Mouse (Mus musculus) embryonic facial prominence, embryonic 14.5 days (tissue): ENCODE measurements around the gene Fscn1. TPM values are rescaled to one million over a fixed set of nuclear protein-coding genes. Genes with fewer than 3 reads are reported as not detected.

Experiments used
- ATAC-seq: fragments of 200-750 bp; cut with Nextera tagmentation; 2 replicates; pipeline ENCODE4 v1.8.0; 2017; ENCODE audit warnings: low read depth, moderate number of reproducible peaks, moderate TSS enrichment
- DNase-seq: peaks from one replicate; pipeline ENCODE4 v3.0.0-alpha.2; 2015; ENCODE audit warnings: low spot score
- H3K27ac ChIP-seq: fragments of 300-500 bp; sonication (generic); replicated peaks from 2 replicates; pipeline ENCODE4 v1.5.1; 2014; ENCODE audit warnings: low read depth, mild to moderate bottlenecking, low read length, moderate library complexity
- H3K27me3 ChIP-seq: fragments of 300-500 bp; sonication (generic); replicated peaks from 2 replicates; pipeline ENCODE4 v1.6.1; 2014; ENCODE audit warnings: low read length; ENCODE audit not compliant: control insufficient read depth, insufficient read depth
- H3K36me3 ChIP-seq: fragments of 300-500 bp; sonication (generic); 2 replicates; pipeline ENCODE4 v1.6.1; 2014; ENCODE audit warnings: low read length, mixed read lengths; ENCODE audit not compliant: control insufficient read depth, insufficient read depth
- H3K4me1 ChIP-seq: fragments of 300-500 bp; sonication (generic); 2 replicates; pipeline ENCODE4 v1.6.1; 2014; ENCODE audit warnings: antibody characterized with exemption, low read length; ENCODE audit not compliant: control insufficient read depth, insufficient read depth
- H3K4me2 ChIP-seq: fragments of 300-500 bp; sonication (generic); 2 replicates; pipeline ENCODE4 v1.6.1; 2014; ENCODE audit warnings: low read depth, mild to moderate bottlenecking, low read length, moderate library complexity, mixed read lengths
- H3K4me3 ChIP-seq: fragments of 300-500 bp; sonication (generic); 2 replicates; pipeline ENCODE4 v1.5.1; 2014; ENCODE audit warnings: low read depth, mild to moderate bottlenecking, low read length
- H3K9ac ChIP-seq: fragments of 300-500 bp; sonication (generic); 2 replicates; pipeline ENCODE4 v1.6.1; 2014; ENCODE audit warnings: low read depth, mild to moderate bottlenecking, low read length, moderate library complexity, mixed read lengths
- H3K9me3 ChIP-seq: fragments of 300-500 bp; sonication (generic); 2 replicates; pipeline ENCODE4 v1.6.1; 2016; ENCODE audit warnings: low read length; ENCODE audit not compliant: control insufficient read depth
- WGBS: fragments of 180-500 bp; shearing (Covaris S2); extraction: QIAGEN DNeasy Blood & Tissue Kit; methylation state at CpG from one replicate; pipeline ENCODE4 v1.1.7; 2014; 5-methylcytosine and 5-hydroxymethylcytosine counted together
- polyA plus RNA-seq: library from polyadenylated mRNA; unstranded; fragments of >200 nt; fragmentation: Nextera tagmentation; extraction: Ambion mirVana; gene quantifications from 2 replicates; pipeline ENCODE4 v1.2.1, GENCODE M21; 2014

Gene Fscn1
- polyA plus RNA-seq: 338 and 413 TPM in 2 replicates

- Histone ChIP-seq H3K36me3 (0 out of 2 replicates have a peak, but pooled peaks cover 3% of the 10 kb centered on the region), H3K4me2 (peak within 1 kb of the TSS; percentile 92), H3K27me3 (no peaks in the 10 kb centered on the region), H3K27ac (peak within 1 kb of the TSS; percentile 99), H3K4me3 (peak within 1 kb of the TSS; percentile 99), H3K9me3 (no peaks in the 10 kb centered on the region), H3K4me1 (peaks cover 24% of the 10 kb centered on the region), H3K9ac (peak within 1 kb of the TSS; percentile 98)
- peak; percentile 76 for ATAC-seq
- 8% methylated on average over 34 of the region's 44 CpGs for WGBS
- peak; percentile 96 for DNase-seq
Observed at GRCm38 (mm10) chr5:142959576-142960556, at the start of gene Fscn1. Gene Fscn1, plus strand, starts transcription at chr5:142960343.

GRCm38 (mm10) chr5:142911629-142912028, 48.5 kb upstream of the Fscn1 start:
- peaks cover 31% of the 10 kb centered on the region for H3K4me1 ChIP-seq
- no peak overlapping the region for H3K4me2 ChIP-seq
- no peak for DNase-seq
- no peak overlapping the region for H3K4me3 ChIP-seq
- no peak overlapping the region for H3K9ac ChIP-seq
- no peaks in the 10 kb centered on the region for H3K27me3 ChIP-seq
- no peaks in the 10 kb centered on the region for H3K9me3 ChIP-seq
- no peak overlapping the region for H3K27ac ChIP-seq
- WGBS: 73% methylated on average over 2 of the region's 2 CpGs
- H3K36me3 ChIP-seq: no peaks in the 10 kb centered on the region
- ATAC-seq: no peak

DNA sequence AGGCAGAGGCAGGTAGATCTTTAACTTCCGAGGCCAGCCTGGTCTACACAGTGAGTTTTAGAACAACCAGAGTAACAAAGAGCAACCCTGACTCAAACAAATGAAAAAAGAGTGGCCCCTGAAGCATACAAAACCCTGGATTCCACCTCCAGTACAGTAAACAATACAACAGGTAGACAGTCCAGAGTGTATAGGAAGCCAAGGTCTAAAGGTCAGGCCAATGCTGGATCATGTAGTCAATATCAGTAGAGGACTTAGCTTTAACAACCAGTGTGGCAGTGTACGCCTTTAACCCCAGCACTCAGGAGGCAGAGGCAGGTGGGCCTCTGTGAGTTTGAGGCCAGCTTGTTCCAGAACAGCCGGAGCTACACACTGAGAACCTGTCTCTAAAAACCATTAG, 47.8 kb upstream of the Fscn1 start:
- ATAC-seq (no peak), DNase-seq (no peak)
- Histone ChIP-seq H3K27me3 (no peaks in the 10 kb centered on the region), H3K27ac (no peak overlapping the region), H3K36me3 (no peaks in the 10 kb centered on the region), H3K4me2 (no peak overlapping the region), H3K4me3 (no peak overlapping the region), H3K4me1 (peaks cover 27% of the 10 kb centered on the region), H3K9me3 (no peaks in the 10 kb centered on the region), H3K9ac (no peak overlapping the region)
- WGBS: 93% methylated on average over 3 of the region's 3 CpGs

DNA sequence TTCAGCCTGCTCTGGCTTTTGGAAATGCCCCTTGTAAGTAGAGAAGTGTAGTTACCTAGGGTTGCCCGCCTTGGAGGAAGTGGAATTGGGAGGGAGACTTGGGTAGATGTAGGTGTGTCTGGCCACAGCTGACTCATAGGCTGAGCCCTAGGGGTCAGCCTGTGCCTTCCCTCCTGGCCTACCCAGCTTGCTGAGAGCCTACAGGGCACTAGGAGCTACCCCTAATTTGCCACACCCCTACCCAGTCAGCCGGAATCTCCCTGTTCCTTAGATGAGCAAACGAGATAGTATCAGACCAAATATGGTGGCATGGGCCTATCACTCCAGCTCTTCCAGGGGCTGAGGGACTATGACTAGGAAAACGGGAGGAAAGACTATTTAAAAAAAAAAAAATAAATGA, 47.4 kb upstream of the Fscn1 start:
- no peak for DNase-seq
- Histone ChIP-seq H3K27ac (no peak overlapping the region), H3K4me2 (no peak overlapping the region), H3K9ac (no peak overlapping the region), H3K4me3 (no peak overlapping the region), H3K4me1 (peaks cover 23% of the 10 kb centered on the region), H3K27me3 (no peaks in the 10 kb centered on the region), H3K36me3 (no peaks in the 10 kb centered on the region), H3K9me3 (no peaks in the 10 kb centered on the region)
- WGBS: 81% methylated on average over 4 of the region's 4 CpGs
- no peak for ATAC-seq

DNA sequence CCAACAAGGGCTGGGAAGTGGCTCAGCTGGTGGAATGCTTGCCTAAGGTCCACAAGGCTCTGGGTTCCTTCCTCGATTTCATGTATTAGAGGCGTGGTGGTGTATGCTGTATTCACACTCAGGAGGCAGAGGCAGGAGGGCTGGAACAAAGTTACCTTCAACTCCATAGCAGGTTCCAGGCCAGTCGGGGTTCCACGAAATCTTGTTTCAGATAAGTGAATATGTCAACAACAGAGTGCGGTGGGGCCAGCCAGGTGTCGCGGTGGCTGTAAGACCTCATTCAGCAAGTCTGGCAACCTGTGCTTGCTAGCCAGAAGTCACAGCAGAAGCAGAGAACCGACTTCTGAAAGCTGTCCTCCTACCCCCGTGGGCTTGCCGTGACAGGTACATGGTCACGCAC, 44.9 kb upstream of the Fscn1 start:
- no peak overlapping the region for H3K4me2 ChIP-seq
- ATAC-seq: no peak
- DNase-seq: no peak
- no peaks in the 10 kb centered on the region for H3K36me3 ChIP-seq
- H3K27me3 ChIP-seq: no peaks in the 10 kb centered on the region
- no peak overlapping the region for H3K27ac ChIP-seq
- no peaks in the 10 kb centered on the region for H3K9me3 ChIP-seq
- H3K4me1 ChIP-seq: no peaks in the 10 kb centered on the region; the same call in 1 of the 2 replicates
- no peak overlapping the region for H3K9ac ChIP-seq
- 87% methylated on average over 11 of the region's 11 CpGs for WGBS
- H3K4me3 ChIP-seq: no peak overlapping the region

DNA sequence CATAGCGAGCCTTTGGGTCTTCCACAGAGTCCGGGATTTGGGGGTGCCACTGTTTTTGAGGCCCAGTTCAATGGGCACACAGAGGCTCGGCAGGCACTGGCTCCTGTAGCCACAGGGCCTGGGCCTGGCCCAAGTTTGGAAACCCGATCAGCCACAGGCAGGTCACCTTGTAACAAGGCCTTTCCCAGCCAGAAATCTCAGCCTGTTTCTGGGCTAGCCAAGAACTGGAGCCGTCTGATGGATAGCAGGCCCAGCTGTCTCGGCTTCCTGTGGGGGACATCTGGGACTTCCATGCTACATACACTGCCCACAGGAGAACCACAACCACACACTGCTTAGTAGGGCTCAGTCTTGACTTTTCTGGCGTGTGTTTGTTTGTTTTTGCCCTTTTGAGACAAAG, 43.5 kb upstream of the Fscn1 start:
- no peak for ATAC-seq
- WGBS: 56% methylated on average over 7 of the region's 7 CpGs
- Histone ChIP-seq H3K4me3 (no peak overlapping the region), H3K27me3 (no peaks in the 10 kb centered on the region), H3K27ac (no peak overlapping the region), H3K36me3 (no peaks in the 10 kb centered on the region), H3K4me1 (peaks cover 8% of the 10 kb centered on the region), H3K4me2 (no peak overlapping the region), H3K9me3 (no peaks in the 10 kb centered on the region), H3K9ac (no peak overlapping the region; the same call in 1 of the 2 replicates)
- no peak for DNase-seq

GRCm38 (mm10) chr5:142917402-142917801, 42.7 kb upstream of the Fscn1 start:
- Histone ChIP-seq H3K36me3 (no peaks in the 10 kb centered on the region), H3K4me1 (peaks cover 8% of the 10 kb centered on the region), H3K9me3 (no peaks in the 10 kb centered on the region), H3K4me3 (no peak overlapping the region), H3K27ac (no peak overlapping the region), H3K4me2 (no peak overlapping the region), H3K27me3 (no peaks in the 10 kb centered on the region), H3K9ac (no peak overlapping the region)
- 85% methylated on average over 8 of the region's 8 CpGs for WGBS
- ATAC-seq: no peak
- DNase-seq: no peak

- WGBS: 43% methylated on average over 8 of the region's 8 CpGs
- no peaks in the 10 kb centered on the region for H3K9me3 ChIP-seq
- H3K27me3 ChIP-seq: no peaks in the 10 kb centered on the region
- peaks cover 8% of the 10 kb centered on the region for H3K4me1 ChIP-seq
- H3K27ac ChIP-seq: no peak overlapping the region
- DNase-seq: peak; percentile 80
- no peak overlapping the region for H3K4me3 ChIP-seq
- no peak overlapping the region for H3K9ac ChIP-seq
- no peaks in the 10 kb centered on the region for H3K36me3 ChIP-seq
- no peak overlapping the region for H3K4me2 ChIP-seq
- peak; percentile 78 for ATAC-seq
Observed at GRCm38 (mm10) chr5:142920311-142921073, 39.7 kb upstream of the Fscn1 start.
